Mouse (Mus musculus): ENCODE measurements at regions not wholly inside any gene's neighbourhood (a gene's known extent, or its start where the extent isn't known, plus 50 kb on each side); places are given as distances from the start of the nearest gene placed in this dataset.
A peak's percentile ranks its signal among the peaks of the same experiment; 100 is the strongest.

DNA sequence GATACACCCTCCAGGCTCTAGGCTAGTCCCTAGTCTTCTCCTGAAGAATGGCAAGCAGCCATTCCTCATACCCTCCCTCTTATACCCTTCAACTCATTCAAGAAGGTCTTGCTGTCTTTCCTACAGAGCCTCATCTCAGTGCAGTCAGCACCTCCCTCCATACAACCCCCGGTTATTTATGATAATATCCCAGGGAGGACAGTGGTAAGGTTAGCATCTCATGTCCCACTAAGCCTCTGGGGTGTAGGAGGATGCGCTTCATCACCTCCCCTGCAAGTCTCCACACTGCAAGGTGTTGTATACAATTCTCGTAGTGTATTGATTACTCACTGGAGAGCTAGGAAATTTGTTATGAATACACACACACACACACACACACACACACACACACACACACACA, 80.2 kb upstream of the Shisa6 start:
- H3K27ac ChIP-seq: no peak overlapping the region
- H3K36me3 ChIP-seq: no peaks in the 10 kb centered on the region
- H3K4me1 ChIP-seq (replicated peaks): 0 out of 2 replicates have a peak, but pooled peaks cover 6% of the 10 kb centered on the region
- H3K27me3 ChIP-seq (ENCODE audit: insufficient read depth, poor library complexity, severe bottlenecking): no peaks in the 10 kb centered on the region
- H3K9me3 ChIP-seq: 0 out of 2 replicates have a peak, but pooled peaks cover 3% of the 10 kb centered on the region
- no peak for DNase-seq (ENCODE audit: low spot score)
- 76% methylated on average over 3 of the region's 3 CpGs for WGBS
- H3K4me3 ChIP-seq: no peak overlapping the region

- Histone ChIP-seq H3K9me3 (0 out of 2 replicates have a peak, but pooled peaks cover 3% of the 10 kb centered on the region), H3K27me3 (ENCODE audit: insufficient read depth, poor library complexity, severe bottlenecking) (no peaks in the 10 kb centered on the region), H3K36me3 (no peaks in the 10 kb centered on the region), H3K4me1 (replicated peaks) (0 out of 2 replicates have a peak, but pooled peaks cover 6% of the 10 kb centered on the region), H3K27ac (no peak overlapping the region), H3K4me3 (no peak overlapping the region)
- WGBS: 48% methylated on average over 9 of the region's 9 CpGs
- DNase-seq (ENCODE audit: low spot score): no peak
These were observed 80.9 kb upstream of the Shisa6 start for GRCm38 (mm10) chr11:66606646-66607045.

DNA sequence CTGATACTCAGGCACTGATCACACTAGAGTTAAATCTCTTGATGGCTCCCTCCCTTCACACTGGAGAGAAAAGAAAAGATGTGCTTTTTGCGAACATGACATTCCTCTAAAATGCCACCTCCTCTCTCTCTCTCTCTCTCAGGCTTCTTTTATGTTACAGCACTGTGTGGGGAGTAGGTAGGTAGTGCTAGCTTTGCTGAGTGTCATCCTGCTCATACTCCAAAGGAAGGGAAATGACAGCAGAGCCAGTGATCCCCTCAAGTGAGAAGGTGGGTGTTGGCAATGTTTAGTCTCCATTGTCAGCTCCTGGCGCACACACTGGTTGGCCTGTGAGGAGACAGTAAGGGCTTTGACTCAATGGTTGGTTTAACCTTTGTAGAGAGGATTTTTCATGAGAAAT, 84.0 kb upstream of the Shisa6 start:
- Histone ChIP-seq H3K27me3 (ENCODE audit: insufficient read depth, poor library complexity, severe bottlenecking) (no peaks in the 10 kb centered on the region), H3K36me3 (no peaks in the 10 kb centered on the region), H3K9me3 (0 out of 2 replicates have a peak, but pooled peaks cover 3% of the 10 kb centered on the region), H3K4me3 (no peak overlapping the region), H3K27ac (no peak overlapping the region), H3K4me1 (replicated peaks) (peaks cover 6% of the 10 kb centered on the region; the same call in 1 of the 2 replicates)
- 94% methylated on average over 2 of the region's 2 CpGs for WGBS
- no peak for DNase-seq (ENCODE audit: low spot score)

DNA sequence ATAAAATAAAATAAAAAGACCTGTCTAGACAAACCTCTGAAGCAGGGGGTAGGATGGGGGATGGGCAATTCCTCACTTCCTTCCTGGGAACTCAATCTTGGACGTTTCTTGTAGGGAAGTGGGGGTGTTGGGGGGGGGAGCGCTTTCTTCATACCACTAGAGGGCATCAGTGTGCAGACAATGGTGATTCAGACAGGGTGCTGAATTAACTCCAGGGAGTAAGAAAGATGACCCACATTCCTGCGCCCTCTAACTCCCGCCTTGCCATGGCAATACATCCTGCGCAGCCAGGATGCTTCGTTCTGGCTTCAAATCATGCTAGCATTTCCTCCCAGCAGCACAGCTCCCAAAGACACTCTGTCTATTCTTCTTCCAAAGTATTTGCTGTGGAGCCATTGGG, 87.4 kb upstream of the Shisa6 start:
- no peaks in the 10 kb centered on the region for H3K36me3 ChIP-seq
- DNase-seq (ENCODE audit: low spot score): peak; percentile 37
- H3K9me3 ChIP-seq: 0 out of 2 replicates have a peak, but pooled peaks cover 3% of the 10 kb centered on the region
- H3K27ac ChIP-seq: no peak overlapping the region
- H3K4me3 ChIP-seq: no peak overlapping the region
- peaks cover 6% of the 10 kb centered on the region; the same call in 1 of the 2 replicates for H3K4me1 ChIP-seq (replicated peaks)
- H3K27me3 ChIP-seq (ENCODE audit: insufficient read depth, poor library complexity, severe bottlenecking): no peaks in the 10 kb centered on the region
- 18% methylated on average over 6 of the region's 6 CpGs for WGBS

GRCm38 (mm10) chr11:66625491-66625890, 99.7 kb upstream of the Shisa6 start:
- WGBS: 91% methylated on average over 4 of the region's 4 CpGs
- H3K27ac ChIP-seq: no peak overlapping the region
- no peaks in the 10 kb centered on the region for H3K4me1 ChIP-seq (replicated peaks)

GRCm38 (mm10) chr11:66656810-66657209, 131.0 kb upstream of the Shisa6 start:
- Histone ChIP-seq H3K27me3 (ENCODE audit: insufficient read depth, poor library complexity, severe bottlenecking) (no peaks in the 10 kb centered on the region), H3K27ac (no peak overlapping the region), H3K36me3 (no peaks in the 10 kb centered on the region), H3K4me3 (no peak overlapping the region), H3K9me3 (no peaks in the 10 kb centered on the region), H3K4me1 (replicated peaks) (no peaks in the 10 kb centered on the region)
- 90% methylated on average over 3 of the region's 3 CpGs for WGBS
- DNase-seq (ENCODE audit: low spot score): no peak

More at GRCm38 (mm10) chr11:66625491-66625890, 99.7 kb upstream of the Shisa6 start:
- H3K9me3 ChIP-seq: no peaks in the 10 kb centered on the region
- DNase-seq (ENCODE audit: low spot score): no peak
- no peaks in the 10 kb centered on the region for H3K27me3 ChIP-seq (ENCODE audit: insufficient read depth, poor library complexity, severe bottlenecking)
- H3K36me3 ChIP-seq: no peaks in the 10 kb centered on the region
- no peak overlapping the region for H3K4me3 ChIP-seq

DNA sequence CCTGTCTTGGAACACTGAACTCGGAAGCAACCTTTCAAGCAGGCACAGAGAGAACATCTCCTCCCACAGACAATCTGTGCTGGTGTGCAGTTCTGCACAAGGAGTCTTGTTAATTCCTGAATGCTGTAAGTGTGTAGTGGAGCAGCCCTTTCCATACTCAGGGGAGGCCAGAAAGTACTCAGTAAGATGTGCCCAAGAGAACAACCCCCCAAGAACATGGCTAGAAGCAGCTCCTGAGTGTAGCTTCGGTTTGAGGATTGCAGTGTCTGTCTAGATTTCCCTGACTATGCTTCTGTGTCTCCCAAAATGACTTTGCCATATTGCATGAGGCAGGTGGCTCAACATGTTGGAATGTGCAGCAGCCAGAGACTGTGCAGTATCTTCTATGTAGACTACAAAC, 148.8 kb upstream of the Shisa6 start:
- H3K9me3 ChIP-seq: no peaks in the 10 kb centered on the region
- 62% methylated on average over 2 of the region's 2 CpGs for WGBS
- no peaks in the 10 kb centered on the region for H3K36me3 ChIP-seq
- no peaks in the 10 kb centered on the region for H3K4me1 ChIP-seq (replicated peaks)
- H3K27ac ChIP-seq: no peak overlapping the region
- no peaks in the 10 kb centered on the region for H3K27me3 ChIP-seq (ENCODE audit: insufficient read depth, poor library complexity, severe bottlenecking)
- DNase-seq (ENCODE audit: low spot score): no peak
- H3K4me3 ChIP-seq: no peak overlapping the region

DNA sequence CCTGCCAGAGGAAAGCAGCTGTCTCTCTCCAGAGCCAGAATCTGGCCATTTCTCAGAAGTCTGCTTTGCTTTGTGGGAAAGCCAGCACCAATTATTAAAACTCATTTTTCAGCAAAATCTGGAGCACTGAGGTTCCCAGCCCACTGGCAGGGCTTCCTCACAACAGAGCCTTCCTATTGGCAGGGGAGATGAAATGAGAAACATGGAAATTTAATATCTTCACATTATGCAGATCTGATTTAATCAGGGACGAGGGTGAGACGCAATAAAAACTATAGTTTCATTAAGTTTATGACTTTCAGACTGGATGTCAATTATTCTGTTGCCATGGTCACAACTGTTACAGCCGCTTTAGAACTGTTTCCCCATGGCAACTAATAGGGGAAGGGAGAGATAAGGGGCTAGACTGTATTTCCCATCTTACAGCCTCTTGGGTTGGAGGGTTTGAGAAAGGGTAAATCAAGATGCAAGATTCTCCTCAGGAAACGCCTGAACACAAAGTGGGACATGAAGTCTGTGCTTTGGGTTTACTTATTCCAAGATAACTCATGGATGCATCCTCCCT, 154.4 kb upstream of the Shisa6 start:
- no peaks in the 10 kb centered on the region for H3K27me3 ChIP-seq (ENCODE audit: insufficient read depth, poor library complexity, severe bottlenecking)
- WGBS: 79% methylated on average over 4 of the region's 4 CpGs
- DNase-seq (ENCODE audit: low spot score): no peak

GRCm38 (mm10) chr11:66681892-66682291, 156.1 kb upstream of the Shisa6 start:
- 93% methylated on average over 4 of the region's 4 CpGs for WGBS
- H3K4me1 ChIP-seq (replicated peaks): no peaks in the 10 kb centered on the region
- no peaks in the 10 kb centered on the region for H3K36me3 ChIP-seq
- H3K9me3 ChIP-seq: no peaks in the 10 kb centered on the region
- H3K27ac ChIP-seq: no peak overlapping the region
- no peak for DNase-seq (ENCODE audit: low spot score)
- H3K4me3 ChIP-seq: no peak overlapping the region
- H3K27me3 ChIP-seq (ENCODE audit: insufficient read depth, poor library complexity, severe bottlenecking): no peaks in the 10 kb centered on the region

More for the DNA sequence above, 154.4 kb upstream of the Shisa6 start:
- no peaks in the 10 kb centered on the region for H3K36me3 ChIP-seq
- H3K4me3 ChIP-seq: no peak overlapping the region
- no peak overlapping the region for H3K27ac ChIP-seq
- no peaks in the 10 kb centered on the region for H3K9me3 ChIP-seq
- H3K4me1 ChIP-seq (replicated peaks): no peaks in the 10 kb centered on the region

DNA sequence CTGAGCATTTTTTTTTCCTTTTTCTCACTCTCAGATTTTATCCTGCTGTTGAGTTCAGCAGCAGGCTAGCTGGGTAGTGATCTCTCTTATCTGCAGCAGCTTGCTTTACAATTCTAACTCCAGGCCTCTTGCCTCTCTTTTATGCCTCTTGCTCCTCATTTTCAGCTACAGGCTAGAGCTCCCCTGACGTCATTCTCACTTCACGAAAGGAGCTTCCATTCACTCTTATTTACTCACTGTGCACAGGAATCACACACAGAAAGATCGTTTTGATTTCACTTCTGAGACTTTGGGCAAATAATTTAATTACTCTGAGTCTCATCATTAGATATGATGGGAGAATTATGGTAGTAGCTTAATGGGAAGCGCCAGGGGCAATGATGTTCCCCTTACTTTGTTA, 158.4 kb upstream of the Shisa6 start:
- no peaks in the 10 kb centered on the region for H3K9me3 ChIP-seq
- no peaks in the 10 kb centered on the region for H3K4me1 ChIP-seq (replicated peaks)
- no peak overlapping the region for H3K4me3 ChIP-seq
- no peaks in the 10 kb centered on the region for H3K27me3 ChIP-seq (ENCODE audit: insufficient read depth, poor library complexity, severe bottlenecking)
- WGBS: 83% methylated on average over 4 of the region's 4 CpGs
- no peak for DNase-seq (ENCODE audit: low spot score)
- no peaks in the 10 kb centered on the region for H3K36me3 ChIP-seq
- no peak overlapping the region for H3K27ac ChIP-seq

GRCm38 (mm10) chr11:66694651-66695266, 169.0 kb upstream of the Shisa6 start:
- H3K36me3 ChIP-seq: no peaks in the 10 kb centered on the region
- H3K27me3 ChIP-seq (ENCODE audit: insufficient read depth, poor library complexity, severe bottlenecking): no peaks in the 10 kb centered on the region
- no peak overlapping the region for H3K4me3 ChIP-seq
- H3K9me3 ChIP-seq: no peaks in the 10 kb centered on the region
- WGBS: 75% methylated on average over 5 of the region's 5 CpGs
- no peak overlapping the region for H3K27ac ChIP-seq
- H3K4me1 ChIP-seq (replicated peaks): no peaks in the 10 kb centered on the region
- DNase-seq (ENCODE audit: low spot score): no peak

GRCm38 (mm10) chr11:66696791-66697190, 171.0 kb upstream of the Shisa6 start:
- Histone ChIP-seq H3K4me3 (no peak overlapping the region), H3K36me3 (no peaks in the 10 kb centered on the region)
- 67% methylated on average over 1 of the region's 1 CpGs for WGBS

GRCm38 (mm10) chr11:66745479-66745878, 166.3 kb upstream of the Pirt start:
- no peak for DNase-seq (ENCODE audit: low spot score)
- H3K27me3 ChIP-seq (ENCODE audit: insufficient read depth, poor library complexity, severe bottlenecking): no peaks in the 10 kb centered on the region
- no peak overlapping the region for H3K27ac ChIP-seq
- no peaks in the 10 kb centered on the region for H3K9me3 ChIP-seq
- H3K4me1 ChIP-seq (replicated peaks): no peaks in the 10 kb centered on the region
- H3K36me3 ChIP-seq: no peaks in the 10 kb centered on the region
- no peak overlapping the region for H3K4me3 ChIP-seq
- 75% methylated on average over 1 of the region's 1 CpGs for WGBS

More at GRCm38 (mm10) chr11:66696791-66697190, 171.0 kb upstream of the Shisa6 start:
- no peak for DNase-seq (ENCODE audit: low spot score)
- no peaks in the 10 kb centered on the region for H3K27me3 ChIP-seq (ENCODE audit: insufficient read depth, poor library complexity, severe bottlenecking)
- no peaks in the 10 kb centered on the region for H3K9me3 ChIP-seq
- no peak overlapping the region for H3K27ac ChIP-seq
- H3K4me1 ChIP-seq (replicated peaks): no peaks in the 10 kb centered on the region
